Mouse (Mus musculus): ENCODE data around the gene C1qtnf3. TPM values are rescaled to one million over a fixed set of nuclear protein-coding genes. Genes with fewer than 3 reads are reported as not detected.

The C1qtnf3 gene
- polyA plus RNA-seq, 1 experiment = not detected

DNA sequence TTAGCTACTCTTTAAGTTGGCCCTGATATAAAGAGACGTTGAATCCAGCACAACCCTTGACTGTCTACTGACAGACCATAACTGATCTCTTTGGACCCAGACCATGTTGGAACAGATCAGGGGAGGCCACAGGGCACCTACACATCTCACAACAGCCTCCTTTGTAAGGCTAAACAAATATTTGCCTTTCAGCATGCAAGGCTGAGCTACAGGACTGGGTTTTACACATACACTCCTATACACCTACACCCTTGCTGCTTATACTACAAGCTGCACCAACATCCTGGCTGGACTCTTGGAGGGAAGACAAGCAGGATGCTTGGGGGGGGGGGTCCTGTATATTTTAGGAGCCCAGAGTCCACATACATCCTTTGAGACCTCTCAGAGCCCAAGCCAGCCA, 4.3 kb upstream of the C1qtnf3 start:
- TF ChIP-seq GATA1 (IDR thresholded peaks at IDR 0.05; ENCODE audit: low read length) = no peak

DNA sequence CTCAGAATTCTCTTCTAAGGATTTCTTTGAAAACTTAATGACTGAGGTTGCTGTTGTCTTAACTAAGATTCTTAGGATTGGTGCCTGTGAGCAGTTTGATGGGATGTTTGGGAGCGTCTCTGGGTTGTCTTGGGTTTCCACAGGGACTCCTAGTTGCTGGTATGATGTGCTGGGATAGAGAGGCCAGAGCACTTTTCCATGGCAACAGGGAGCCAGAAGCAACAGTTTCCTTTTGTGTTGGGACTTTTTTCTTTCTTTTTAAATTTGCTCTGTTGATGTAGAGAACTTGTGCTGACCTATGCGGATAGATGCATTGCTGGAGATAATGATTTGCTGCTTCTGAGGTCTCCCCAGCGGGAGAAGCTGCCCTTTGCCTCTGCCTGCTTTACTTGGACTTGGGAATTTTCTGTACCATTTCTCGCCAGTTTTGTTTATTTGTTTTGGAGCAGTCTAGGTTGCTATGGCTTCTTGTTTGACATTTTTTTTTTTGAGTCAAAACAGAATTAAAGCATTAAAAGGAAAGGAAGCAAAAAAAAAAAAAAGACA, 701 bp downstream of the C1qtnf3 start:
- no peak for TF ChIP-seq GATA1 (IDR thresholded peaks at IDR 0.05; ENCODE audit: low read length)

GRCm38 (mm10) chr15:10953465-10953864, 1.3 kb downstream of the C1qtnf3 start:
- no peak for TF ChIP-seq GATA1 (IDR thresholded peaks at IDR 0.05; ENCODE audit: low read length)

GRCm38 (mm10) chr15:10954381-10955016, 2.4 kb downstream of the C1qtnf3 start:
- TF ChIP-seq GATA1 (IDR thresholded peaks at IDR 0.05; ENCODE audit: low read length) = no peak

- TF ChIP-seq GATA1 (IDR thresholded peaks at IDR 0.05; ENCODE audit: low read length) = no peak
Observed at GRCm38 (mm10) chr15:10955156-10955555, 3.0 kb downstream of the C1qtnf3 start.

- TF ChIP-seq GATA1 (IDR thresholded peaks at IDR 0.05; ENCODE audit: low read length) = no peak
Observed at GRCm38 (mm10) chr15:10956706-10957105, 4.6 kb downstream of the C1qtnf3 start.

GRCm38 (mm10) chr15:10959277-10960026, 7.3 kb downstream of the C1qtnf3 start:
- no peak for TF ChIP-seq GATA1 (IDR thresholded peaks at IDR 0.05; ENCODE audit: low read length)

- TF ChIP-seq GATA1 (IDR thresholded peaks at IDR 0.05; ENCODE audit: low read length) = no peak
Observed at GRCm38 (mm10) chr15:10960267-10960666, 8.1 kb downstream of the C1qtnf3 start.

DNA sequence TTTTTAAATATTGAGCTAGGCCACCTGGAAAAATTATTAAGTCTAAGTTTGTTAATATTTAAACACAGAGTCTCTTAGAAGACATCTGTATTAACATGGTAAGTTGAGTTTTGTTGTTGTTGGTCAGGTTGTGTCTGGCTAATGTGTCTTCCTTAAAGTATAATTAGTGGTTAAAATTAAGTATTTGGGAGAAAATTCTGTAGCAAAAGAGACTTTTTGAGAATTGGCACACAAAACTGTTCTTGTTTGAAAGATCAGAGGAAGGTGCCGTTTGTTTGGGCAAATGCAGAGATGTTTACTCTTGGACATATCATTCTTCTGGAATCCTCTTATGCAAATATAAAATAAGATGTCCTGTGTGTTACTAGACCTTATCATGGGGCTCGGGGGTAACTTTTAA, 10.5 kb downstream of the C1qtnf3 start:
- no peak for TF ChIP-seq GATA1 (IDR thresholded peaks at IDR 0.05; ENCODE audit: low read length)

DNA sequence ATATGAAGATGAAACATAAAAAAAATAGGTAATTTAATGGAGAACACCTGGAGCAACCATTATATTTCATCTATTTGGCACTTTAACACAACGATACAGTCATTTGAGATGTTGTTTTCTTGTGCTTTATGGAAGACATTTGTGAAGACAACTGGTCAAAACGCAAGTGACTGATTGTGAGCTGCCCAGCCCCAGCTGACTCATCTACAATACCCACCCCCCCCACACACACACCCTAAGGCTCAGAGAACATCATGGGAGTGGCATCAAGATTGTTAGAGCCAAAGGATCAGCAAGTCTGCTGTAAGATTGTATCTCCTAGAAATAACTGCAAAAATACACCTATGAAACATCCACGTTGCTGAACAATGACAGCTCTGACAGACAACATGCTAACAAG, 17.3 kb downstream of the C1qtnf3 start:
- no peak for TF ChIP-seq GATA1 (IDR thresholded peaks at IDR 0.05; ENCODE audit: low read length)

GRCm38 (mm10) chr15:10970777-10971176, 18.6 kb downstream of the C1qtnf3 start:
- TF ChIP-seq GATA1 (IDR thresholded peaks at IDR 0.05; ENCODE audit: low read length) = no peak

DNA sequence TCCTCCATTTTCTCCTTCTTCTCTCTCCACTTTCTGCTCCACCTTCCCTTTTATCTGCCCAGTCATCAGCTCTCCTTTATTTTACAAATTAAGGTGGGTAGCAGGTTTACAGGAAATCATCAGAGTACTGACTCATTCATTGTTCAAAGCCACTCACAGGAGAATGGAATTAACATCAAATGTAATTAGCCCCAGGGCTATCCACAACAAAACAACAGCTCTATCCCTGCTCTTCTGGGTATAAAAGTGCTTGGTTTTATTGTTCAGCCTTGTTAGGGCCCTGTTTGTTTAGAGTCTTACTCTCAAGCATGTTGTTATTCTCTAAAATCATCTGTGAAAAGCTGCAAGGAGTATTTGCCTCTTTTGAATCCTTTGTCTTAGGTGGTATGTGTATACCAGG, 25.0 kb downstream of the C1qtnf3 start:
- no peak for TF ChIP-seq GATA1 (IDR thresholded peaks at IDR 0.05; ENCODE audit: low read length)

- no peak for TF ChIP-seq GATA1 (IDR thresholded peaks at IDR 0.05; ENCODE audit: low read length)
Observed at GRCm38 (mm10) chr15:10980712-10981111, 28.6 kb downstream of the C1qtnf3 start.

DNA sequence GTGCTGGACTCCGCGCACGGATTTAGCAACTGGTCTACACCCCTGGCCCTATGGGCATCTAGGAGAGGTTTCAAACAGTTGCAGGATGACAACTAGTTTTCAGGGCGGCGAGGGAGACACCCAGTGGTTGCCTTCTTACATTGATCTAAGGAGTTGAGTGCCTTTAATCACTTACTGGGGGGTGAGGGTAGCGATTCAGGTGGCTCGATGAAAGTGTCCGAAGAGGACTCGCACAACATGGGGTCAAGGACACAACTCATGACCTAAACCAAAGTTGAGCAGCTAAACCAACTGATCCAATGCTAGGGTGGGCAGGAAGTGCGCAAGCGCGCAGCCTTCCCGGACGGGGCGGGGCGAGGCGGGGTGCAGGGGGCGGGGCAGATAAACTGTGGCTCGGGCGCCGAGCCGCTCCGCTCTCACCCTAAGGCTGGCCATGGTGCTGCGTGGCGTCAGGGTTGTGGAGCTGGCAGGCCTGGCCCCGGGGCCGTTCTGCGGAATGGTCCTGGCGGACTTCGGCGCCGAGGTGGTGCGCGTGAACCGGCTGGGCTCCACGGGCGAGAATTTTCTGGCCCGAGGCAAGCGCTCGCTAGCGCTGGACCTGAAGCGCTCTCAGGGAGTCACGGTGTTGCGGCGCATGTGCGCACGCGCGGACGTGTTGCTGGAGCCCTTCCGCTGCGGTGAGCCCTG, 29.4 kb downstream of the C1qtnf3 start, which contains the start of gene Amacr:
Gene Amacr, plus strand, starts transcription at position 380 of the 687 bp plus-strand sequence.
- no peak for TF ChIP-seq GATA1 (IDR thresholded peaks at IDR 0.05; ENCODE audit: low read length)

DNA sequence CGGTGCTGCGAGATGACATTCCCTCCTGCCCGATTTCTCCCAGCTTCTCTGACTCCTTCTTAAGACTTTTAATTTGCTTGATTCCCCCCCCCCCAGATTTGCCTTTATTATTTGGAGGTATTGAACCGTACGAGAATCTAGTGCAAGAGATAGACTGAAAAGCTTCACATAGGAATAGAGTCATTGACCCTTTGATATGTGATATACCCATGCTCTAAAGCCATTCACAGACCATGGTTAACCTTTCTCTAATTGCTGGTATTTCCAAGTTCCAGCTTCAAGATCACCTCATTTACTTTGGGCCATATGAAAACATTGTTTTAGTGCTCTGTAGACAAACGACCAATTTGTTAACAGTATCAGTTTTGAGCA, 29.9 kb downstream of the C1qtnf3 start:
- no peak for TF ChIP-seq GATA1 (IDR thresholded peaks at IDR 0.05; ENCODE audit: low read length)

- no peak for TF ChIP-seq GATA1 (IDR thresholded peaks at IDR 0.05; ENCODE audit: low read length)
Observed at GRCm38 (mm10) chr15:10985756-10986155, 33.6 kb downstream of the C1qtnf3 start.

Measured in G1E-ER4 (cell line).